Mouse (Mus musculus): ENCODE measurements around the gene Camkv. TPM values are rescaled to one million over a fixed set of nuclear protein-coding genes. Genes with fewer than 3 reads are reported as not detected.

Camkv gene
- polyA plus RNA-seq, 1 experiment = 0.08 TPM

GRCm38 (mm10) chr9:107949922-107950235 lies 14.4 kb downstream of the Camkv start, which contains the start of gene Traip:
Traip (plus strand) TSS chr9:107950136.
- WGBS = 76% methylated on average over 10 of the region's 10 CpGs
- H3K27me3 ChIP-seq (ENCODE audit: control insufficient read depth, insufficient read depth, low read length) = no peaks in the 10 kb centered on the region
- no peaks in the 10 kb centered on the region; the same call in 1 of the 2 replicates for H3K4me1 ChIP-seq (ENCODE audit: control insufficient read depth, insufficient read depth, insufficient read length)
- H3K4me3 ChIP-seq (ENCODE audit: extremely low read depth, insufficient read depth, insufficient read length) = peak within 1 kb of the TSS; percentile 66
- DNase-seq (ENCODE audit: low read depth in 1 of 2, low spot score in 2 of 2) = no peak
- H3K36me3 ChIP-seq (ENCODE audit: control insufficient read depth, insufficient read depth, low read length) = no peaks in the 10 kb centered on the region
- peak within 1 kb of the TSS; percentile 14 for H3K27ac ChIP-seq (ENCODE audit: insufficient read depth, low read length)
- TF ChIP-seq POLR2A (IDR thresholded peaks at IDR 0.05; ENCODE audit: low read depth, low read length) (no peak), CTCF (IDR thresholded peaks at IDR 0.05; ENCODE audit: extremely low read depth, insufficient read depth, insufficient read length, insufficient replicate concordance) (no peak)

GRCm38 (mm10) chr9:107950460-107951355 lies 15.2 kb downstream of the Camkv start:
- H3K36me3 ChIP-seq (ENCODE audit: control insufficient read depth, insufficient read depth, low read length) = no peaks in the 10 kb centered on the region
- no peak for TF ChIP-seq CTCF (IDR thresholded peaks at IDR 0.05; ENCODE audit: extremely low read depth, insufficient read depth, insufficient read length, insufficient replicate concordance)
- no peak; the same call in 1 of the 2 replicates for TF ChIP-seq POLR2A (IDR thresholded peaks at IDR 0.05; ENCODE audit: low read depth, low read length)
- WGBS = 11% methylated on average over 45 of the region's 45 CpGs
- peak; percentile 57 to 84 for DNase-seq (ENCODE audit: low read depth in 1 of 2, low spot score in 2 of 2)
- H3K27me3 ChIP-seq (ENCODE audit: control insufficient read depth, insufficient read depth, low read length) = no peaks in the 10 kb centered on the region
- H3K4me3 ChIP-seq (ENCODE audit: extremely low read depth, insufficient read depth, insufficient read length) = peak overlapping the region; percentile 66
- H3K4me1 ChIP-seq (ENCODE audit: control insufficient read depth, insufficient read depth, insufficient read length) = no peaks in the 10 kb centered on the region; the same call in 1 of the 2 replicates
- H3K27ac ChIP-seq (ENCODE audit: insufficient read depth, low read length) = peak overlapping the region; percentile 14

- no peaks in the 10 kb centered on the region for H3K4me1 ChIP-seq (ENCODE audit: control insufficient read depth, insufficient read depth, insufficient read length)
- no peak overlapping the region for H3K4me3 ChIP-seq (ENCODE audit: extremely low read depth, insufficient read depth, insufficient read length)
- no peaks in the 10 kb centered on the region for H3K27me3 ChIP-seq (ENCODE audit: control insufficient read depth, insufficient read depth, low read length)
- 91% methylated on average over 6 of the region's 6 CpGs for WGBS
- TF ChIP-seq CTCF (IDR thresholded peaks at IDR 0.05; ENCODE audit: extremely low read depth, insufficient read depth, insufficient read length, insufficient replicate concordance) (no peak), POLR2A (IDR thresholded peaks at IDR 0.05; ENCODE audit: low read depth, low read length) (no peak)
- H3K36me3 ChIP-seq (ENCODE audit: control insufficient read depth, insufficient read depth, low read length) = 0 out of 2 replicates have a peak, but pooled peaks cover 2% of the 10 kb centered on the region
- DNase-seq (ENCODE audit: low read depth in 1 of 2, low spot score in 2 of 2) = no peak
- H3K27ac ChIP-seq (ENCODE audit: insufficient read depth, low read length) = no peak overlapping the region
Measured at GRCm38 (mm10) chr9:107955613-107956289, 20.3 kb downstream of the Camkv start.

- no peak overlapping the region for H3K4me3 ChIP-seq (ENCODE audit: extremely low read depth, insufficient read depth, insufficient read length)
- TF ChIP-seq POLR2A (IDR thresholded peaks at IDR 0.05; ENCODE audit: low read depth, low read length) (no peak), CTCF (IDR thresholded peaks at IDR 0.05; ENCODE audit: extremely low read depth, insufficient read depth, insufficient read length, insufficient replicate concordance) (no peak)
- 0 out of 2 replicates have a peak, but pooled peaks cover 2% of the 10 kb centered on the region for H3K36me3 ChIP-seq (ENCODE audit: control insufficient read depth, insufficient read depth, low read length)
- no peaks in the 10 kb centered on the region for H3K4me1 ChIP-seq (ENCODE audit: control insufficient read depth, insufficient read depth, insufficient read length)
- no peak for DNase-seq (ENCODE audit: low read depth in 1 of 2, low spot score in 2 of 2)
- WGBS = 82% methylated on average over 6 of the region's 6 CpGs
- H3K27me3 ChIP-seq (ENCODE audit: control insufficient read depth, insufficient read depth, low read length) = no peaks in the 10 kb centered on the region
- H3K27ac ChIP-seq (ENCODE audit: insufficient read depth, low read length) = no peak overlapping the region
Measured at GRCm38 (mm10) chr9:107957141-107957540, 21.7 kb downstream of the Camkv start.

- Histone ChIP-seq H3K4me1 (ENCODE audit: control insufficient read depth, insufficient read depth, insufficient read length) (no peaks in the 10 kb centered on the region), H3K27ac (ENCODE audit: insufficient read depth, low read length) (no peak overlapping the region), H3K4me3 (ENCODE audit: extremely low read depth, insufficient read depth, insufficient read length) (no peak overlapping the region), H3K27me3 (ENCODE audit: control insufficient read depth, insufficient read depth, low read length) (no peaks in the 10 kb centered on the region), H3K36me3 (ENCODE audit: control insufficient read depth, insufficient read depth, low read length) (0 out of 2 replicates have a peak, but pooled peaks cover 2% of the 10 kb centered on the region)
- 92% methylated on average over 6 of the region's 6 CpGs for WGBS
- DNase-seq (ENCODE audit: low read depth in 1 of 2, low spot score in 2 of 2) = no peak
- TF ChIP-seq CTCF (IDR thresholded peaks at IDR 0.05; ENCODE audit: extremely low read depth, insufficient read depth, insufficient read length, insufficient replicate concordance) = no peak
- no peak for TF ChIP-seq POLR2A (IDR thresholded peaks at IDR 0.05; ENCODE audit: low read depth, low read length)
Measured at GRCm38 (mm10) chr9:107959896-107960295, 24.4 kb downstream of the Camkv start.

GRCm38 (mm10) chr9:107960928-107961327 lies 25.5 kb downstream of the Camkv start:
- 58% methylated on average over 4 of the region's 4 CpGs for WGBS
- DNase-seq (ENCODE audit: low read depth in 1 of 2, low spot score in 2 of 2) = no peak
- TF ChIP-seq CTCF (IDR thresholded peaks at IDR 0.05; ENCODE audit: extremely low read depth, insufficient read depth, insufficient read length, insufficient replicate concordance) (no peak; the same call in 1 of the 2 replicates), POLR2A (IDR thresholded peaks at IDR 0.05; ENCODE audit: low read depth, low read length) (no peak)
- H3K27ac ChIP-seq (ENCODE audit: insufficient read depth, low read length) = no peak overlapping the region
- no peaks in the 10 kb centered on the region for H3K27me3 ChIP-seq (ENCODE audit: control insufficient read depth, insufficient read depth, low read length)
- H3K36me3 ChIP-seq (ENCODE audit: control insufficient read depth, insufficient read depth, low read length) = 0 out of 2 replicates have a peak, but pooled peaks cover 2% of the 10 kb centered on the region
- H3K4me3 ChIP-seq (ENCODE audit: extremely low read depth, insufficient read depth, insufficient read length) = no peak overlapping the region
- H3K4me1 ChIP-seq (ENCODE audit: control insufficient read depth, insufficient read depth, insufficient read length) = no peaks in the 10 kb centered on the region
